11 mouse cellular contexts compared by ENCODE assay signal in the genomic region with DNA sequence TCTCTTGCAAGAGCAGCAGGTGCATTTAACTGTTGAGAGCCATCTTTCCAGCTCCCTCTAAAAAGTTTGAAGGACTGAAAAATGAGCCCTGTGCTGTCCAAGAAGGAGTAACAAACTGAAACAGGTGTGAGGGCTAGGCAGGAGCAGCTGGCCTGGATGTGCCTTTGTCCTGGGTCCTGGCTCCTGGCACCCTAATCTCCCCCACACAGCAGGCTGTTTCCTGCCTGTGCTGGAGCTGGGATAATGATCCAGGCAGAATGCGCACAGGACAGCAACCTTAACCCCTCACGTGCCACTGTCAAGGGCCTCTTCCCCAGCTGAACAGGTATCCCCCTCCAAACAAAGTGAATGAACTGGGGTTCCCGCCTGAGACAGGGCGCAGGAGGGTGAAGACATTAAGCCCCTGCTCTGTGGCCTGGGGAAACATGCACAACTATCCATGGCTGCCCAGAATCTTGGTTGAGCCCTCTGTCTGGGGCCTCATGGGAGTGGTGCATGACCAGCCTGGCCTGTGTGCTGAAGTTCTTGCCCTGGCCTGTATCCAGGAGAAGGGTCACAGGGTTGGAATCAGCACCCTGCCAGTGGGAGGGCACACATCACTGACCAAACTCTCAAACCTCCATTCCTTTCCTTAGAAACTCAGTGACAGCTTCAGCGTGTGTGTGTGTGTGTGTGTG. TPM values are rescaled to one million over a fixed set of nuclear protein-coding genes. Genes with fewer than 3 reads are reported as not detected.
DNase-seq lines count a peak whose midpoint lies in the region; ATAC-seq and TF ChIP-seq lines count a peak whose summit lies in the region.
"Had no signal": no experiment of that assay in that cellular context is flagged by ENCODE, and none has a peak within 500 bp of the region (broad histone marks: within the 10 kb centered on the region; RNA-seq: fewer than 3 reads in every experiment).

No protein-coding gene starts in this region.

- no peak overlapping the region for H3K4me2 ChIP-seq in heart, embryonic 14.5 days (ENCODE audit: low read length)
- H3K4me2 ChIP-seq: embryonic facial prominence, embryonic 12.5 days; stomach, embryonic 15.5 days had no signal

- no peaks in the 10 kb centered on the region for H3K79me2 ChIP-seq in heart, adult 2 months (replicated peaks; ENCODE audit: control insufficient read depth, insufficient read depth, low read length)

- 55% methylated on average over 5 of the region's 5 CpGs for WGBS in heart, adult 2 months
- WGBS in heart, embryonic 14.5 days, result 56% methylated on average over 5 of the region's 5 CpGs

- ATAC-seq in heart, embryonic 14.5 days (ENCODE audit: insufficient number of reproducible peaks, insufficient read depth, low FRiP score, low read depth), result no peak

- H3K9ac ChIP-seq in heart, adult 2 months (ENCODE audit: low read depth, low read length), result no peak overlapping the region
- no peak overlapping the region for H3K9ac ChIP-seq in ES-Bruce4 (ENCODE audit: low read depth, poor library complexity, severe bottlenecking)
- H3K9ac ChIP-seq in heart, embryonic 14.5 days (ENCODE audit: low read length), result no peak overlapping the region
- H3K9ac ChIP-seq: embryonic facial prominence, embryonic 12.5 days; stomach, embryonic 15.5 days had no signal

- no peaks in the 10 kb centered on the region for H3K27me3 ChIP-seq in heart, adult 2 months (ENCODE audit: control insufficient read depth, insufficient read depth, low read length)
- H3K27me3 ChIP-seq in ES-Bruce4 (ENCODE audit: control insufficient read depth, insufficient read depth, low read length, poor library complexity, severe bottlenecking), result no peaks in the 10 kb centered on the region
- H3K27me3 ChIP-seq in heart, embryonic 14.5 days (ENCODE audit: control insufficient read depth, insufficient read depth, low read length), result no peaks in the 10 kb centered on the region
- H3K27me3 ChIP-seq: CH12.LX; embryonic facial prominence, embryonic 12.5 days; stomach, embryonic 15.5 days had no signal

- H3K9me3 ChIP-seq in ES-Bruce4 (replicated peaks; ENCODE audit: control insufficient read depth, insufficient read depth, low read length, poor library complexity, severe bottlenecking), result no peaks in the 10 kb centered on the region
- no peaks in the 10 kb centered on the region for H3K9me3 ChIP-seq in heart, embryonic 14.5 days (ENCODE audit: control insufficient read depth, low read length)
- H3K9me3 ChIP-seq: embryonic facial prominence, embryonic 12.5 days; stomach, embryonic 15.5 days had no signal

- no peak for DNase-seq in heart, adult 2 months
- DNase-seq in heart, adult 18-20 months, result no peak
- DNase-seq in kidney, postnatal 14 days, result peak; percentile 88
- DNase-seq in left cerebral cortex, adult 11 months (ENCODE audit: low spot score), result no peak
- no peak for DNase-seq in right cerebral cortex, postnatal 14 days
- no peak for DNase-seq in neural tube, embryonic 10.5 days (ENCODE audit: extremely low spot score, low spot score)

- TF ChIP-seq POLR2A in heart, adult 2 months (IDR thresholded peaks at IDR 0.05; ENCODE audit: insufficient read depth, low read depth, low read length), result no peak
- no peak for TF ChIP-seq POLR2A in ES-Bruce4 (IDR thresholded peaks at IDR 0.05; ENCODE audit: insufficient read depth, low read length)

- intact Hi-C loops in heart, adult 2 months (cut with DNase I), result no loop called here

- no peak for TF ChIP-seq CTCF in heart, adult 2 months (IDR thresholded peaks at IDR 0.05)
- no peak for TF ChIP-seq CTCF in ES-Bruce4 (IDR thresholded peaks at IDR 0.05; ENCODE audit: low read depth, low read length)

- H3K4me3 ChIP-seq in heart, adult 2 months, result no peak overlapping the region
- no peak overlapping the region for H3K4me3 ChIP-seq in ES-Bruce4 (ENCODE audit: low read depth, low read length)
- no peak overlapping the region for H3K4me3 ChIP-seq in heart, embryonic 14.5 days (ENCODE audit: control insufficient read depth in 1 of 2, insufficient read depth in 1 of 2, low read depth in 1 of 2, low read length in 2 of 2)
- H3K4me3 ChIP-seq: embryonic facial prominence, embryonic 12.5 days; stomach, embryonic 15.5 days had no signal

- no peak for TF ChIP-seq EP300 in heart, adult 2 months (IDR thresholded peaks at IDR 0.05; ENCODE audit: insufficient read depth, low read depth, low read length)
- TF ChIP-seq EP300 in ES-Bruce4 (IDR thresholded peaks at IDR 0.05; ENCODE audit: insufficient read depth, low read depth, low read length), result 0 out of 2 replicates have a peak, but pooled peaks have one; percentile 11

- H3K27ac ChIP-seq in heart, adult 2 months, result peak overlapping the region; percentile 17; the same call in 1 of the 2 replicates
- H3K27ac ChIP-seq in ES-Bruce4 (ENCODE audit: insufficient read depth, low read length), result no peak overlapping the region
- peak overlapping the region; percentile 18 to 70; a peak in 2 of 4 replicates for H3K27ac ChIP-seq in heart, embryonic 14.5 days (replicated peaks in 1 of 2; ENCODE audit: control insufficient read depth in 1 of 2, insufficient read depth in 1 of 2, low read depth in 2 of 2, low read length in 2 of 2)
- H3K27ac ChIP-seq: stomach, embryonic 15.5 days had no signal

- H3K36me3 ChIP-seq in heart, adult 2 months (ENCODE audit: control insufficient read depth, insufficient read depth, low read length), result no peaks in the 10 kb centered on the region
- no peaks in the 10 kb centered on the region for H3K36me3 ChIP-seq in ES-Bruce4 (ENCODE audit: control insufficient read depth, insufficient read depth, low read length, poor library complexity, severe bottlenecking)
- H3K36me3 ChIP-seq in heart, embryonic 14.5 days (ENCODE audit: control insufficient read depth, insufficient read depth, low read length), result no peaks in the 10 kb centered on the region
- H3K36me3 ChIP-seq: embryonic facial prominence, embryonic 12.5 days; stomach, embryonic 15.5 days had no signal

- H3K4me1 ChIP-seq in heart, adult 2 months (ENCODE audit: control insufficient read depth, insufficient read depth, low read length), result peaks cover 11% of the 10 kb centered on the region
- H3K4me1 ChIP-seq in ES-Bruce4 (ENCODE audit: control insufficient read depth, insufficient read depth, low read length), result no peaks in the 10 kb centered on the region
- H3K4me1 ChIP-seq in heart, embryonic 14.5 days (ENCODE audit: control insufficient read depth in 2 of 2, insufficient read depth in 2 of 2, low read length in 2 of 2), result peaks cover 57 to 66% of the 10 kb centered on the region in 2 experiments

RNA-seq across cellular contexts. Expression of a gene that starts 49.7 kb away (rescaled TPM):
- 1 to 10 TPM; 1.1 to 1.3 TPM for total RNA-seq in heart, adult 2 months (2021)
- 2.5 and 2.6 TPM in 2 replicates for polyA plus RNA-seq in heart, adult 2 months (2012; rRNA removed)
- total RNA-seq in heart, adult 18-20 months (2021), result 1 to 10 TPM; 1.0 to 2.3 TPM
- 11.6 and 13.0 TPM in 2 replicates for polyA plus RNA-seq in ES-Bruce4 (2011; ENCODE audit: insufficient read depth, insufficient read length, low read depth, missing spikeins)
- polyA plus RNA-seq in heart, embryonic 14.5 days (2014; fragmentation: Nextera tagmentation; extraction: Ambion mirVana), result 2.5 and 3.0 TPM in 2 replicates

RNA-seq across cellular contexts. Expression of a gene that starts 49.9 kb away (rescaled TPM):
- 10 to 100 TPM; 67.6 to 74.7 TPM for total RNA-seq in heart, adult 2 months (2021)
- 54.7 and 102 TPM in 2 replicates for polyA plus RNA-seq in heart, adult 2 months (2012; rRNA removed)
- total RNA-seq in heart, adult 18-20 months (2021), result 10 to 100 TPM; 72.0 to 75.8 TPM
- 74.9 and 82.5 TPM in 2 replicates for polyA plus RNA-seq in ES-Bruce4 (2011; ENCODE audit: insufficient read depth, insufficient read length, low read depth, missing spikeins)
- 131 and 141 TPM in 2 replicates for polyA plus RNA-seq in heart, embryonic 14.5 days (2014; fragmentation: Nextera tagmentation; extraction: Ambion mirVana)
